19 mouse cellular contexts compared by ENCODE assay signal in the genomic region with DNA sequence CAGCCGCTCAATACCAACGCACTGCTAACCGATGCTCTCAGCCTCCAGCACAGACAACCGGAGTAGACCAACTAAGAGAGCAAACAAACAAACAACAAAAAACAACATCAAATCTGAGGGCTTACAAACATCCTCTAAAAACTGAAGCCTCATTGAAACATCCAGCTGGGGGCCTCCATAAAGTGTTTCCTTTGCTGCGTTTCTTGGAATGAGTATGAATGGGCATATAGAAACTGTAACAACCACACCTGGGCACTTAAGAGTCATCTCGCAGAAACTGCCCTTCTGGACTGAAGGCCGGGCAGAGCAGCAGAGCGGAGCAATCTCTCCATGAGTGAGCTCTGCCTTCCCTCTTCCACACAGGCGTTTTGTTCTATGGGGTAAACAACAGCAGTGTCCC.
"Had no signal": no experiment of that assay in that cellular context is flagged by ENCODE, and none has a peak within 500 bp of the region (broad histone marks: within the 10 kb centered on the region; RNA-seq: fewer than 3 reads in every experiment).

No protein-coding gene starts in this region.

- H3K9ac ChIP-seq: kidney, embryonic 15.5 days; limb, embryonic 13.5 days; liver, embryonic 12.5 days; liver, embryonic 15.5 days; midbrain, embryonic 13.5 days; neural tube, embryonic 13.5 days had no signal

- H3K4me1 ChIP-seq: liver, embryonic 15.5 days; midbrain, embryonic 13.5 days had no signal

- H3K4me3 ChIP-seq: kidney, embryonic 15.5 days; layer of hippocampus, adult 2 months; limb, embryonic 10.5 days; limb, embryonic 13.5 days; liver, embryonic 12.5 days; liver, embryonic 15.5 days; midbrain, embryonic 13.5 days; myocyte; neural tube, embryonic 13.5 days had no signal

- ATAC-seq: liver, embryonic 12.5 days; midbrain, embryonic 13.5 days; midbrain, embryonic 16.5 days had no signal

- H3K9me3 ChIP-seq: kidney, embryonic 15.5 days; limb, embryonic 10.5 days; limb, embryonic 13.5 days; liver, embryonic 12.5 days; liver, embryonic 15.5 days; midbrain, embryonic 13.5 days; neural tube, embryonic 13.5 days had no signal

- H3K36me3 ChIP-seq: limb, embryonic 10.5 days; midbrain, embryonic 13.5 days; neural tube, embryonic 13.5 days had no signal

- H3K27me3 ChIP-seq: kidney, embryonic 15.5 days; limb, embryonic 13.5 days; liver, embryonic 12.5 days; liver, embryonic 15.5 days; midbrain, embryonic 13.5 days; neural tube, embryonic 13.5 days had no signal

- H3K4me2 ChIP-seq: kidney, embryonic 15.5 days; limb, embryonic 13.5 days; liver, embryonic 12.5 days; liver, embryonic 15.5 days; midbrain, embryonic 13.5 days; neural tube, embryonic 13.5 days had no signal

- H3K27ac ChIP-seq: kidney, embryonic 15.5 days; limb, embryonic 13.5 days; liver, embryonic 12.5 days; liver, embryonic 15.5 days; midbrain, embryonic 13.5 days had no signal

- DNase-seq: kidney, adult 11 months; kidney, adult 8-10 months; kidney, postnatal 25 days; layer of hippocampus, adult 9-11 months; liver; lung, adult 18-20 months; lung, postnatal 10 days; lung, postnatal 4 days; thymus, postnatal 25 days had no signal
